Mouse (Mus musculus) liver, embryonic 14.5 days (tissue): ENCODE data around the gene Mpv17. TPM values are rescaled to one million over a fixed set of nuclear protein-coding genes. Genes with fewer than 3 reads are reported as not detected.
A peak's percentile ranks its signal among the peaks of the same experiment; 100 is the strongest.

Source experiments
- ATAC-seq: fragments of 200-750 bp; cut with Nextera tagmentation; 2 replicates; pipeline ENCODE4 v1.8.0; 2017; ENCODE audit warnings: moderate number of reproducible peaks, mild to moderate bottlenecking, moderate library complexity; ENCODE audit not compliant: insufficient read depth
- DNase-seq, 3 experiments: peaks; one replicate each; pipeline ENCODE4 v3.0.0-alpha.2; 2012 to 2013; ENCODE audit warnings: low read depth in 3 of 3, low spot score in 3 of 3
- H3K27ac ChIP-seq: fragments of 300-500 bp; sonication (generic); 2 replicates; pipeline ENCODE4 v1.5.1; 2014; ENCODE audit warnings: moderate library complexity, mild to moderate bottlenecking, control low read depth, inconsistent platforms
- H3K27me3 ChIP-seq: fragments of 300-500 bp; sonication (generic); 2 replicates; pipeline ENCODE4 v1.6.1; 2014; ENCODE audit warnings: mild to moderate bottlenecking, low read length, moderate library complexity; ENCODE audit not compliant: control insufficient read depth, insufficient read depth
- H3K36me3 ChIP-seq: fragments of 300-500 bp; sonication (generic); replicated peaks from 2 replicates; pipeline ENCODE4 v1.6.1; 2014; ENCODE audit warnings: low read depth; ENCODE audit not compliant: control insufficient read depth, insufficient read depth
- H3K4me1 ChIP-seq, 2 experiments: fragments of 200-500 bp in 1 of 2; fragments of 300-500 bp in 1 of 2; sonication (generic) in 1 of 2; replicated peaks; 2 replicates each; pipeline ENCODE4 v1.6.1; 2012 to 2014; ENCODE audit warnings: antibody characterized with exemption in 1 of 2, inconsistent platforms in 1 of 2, low read length in 1 of 2; ENCODE audit not compliant: control insufficient read depth in 2 of 2, insufficient read depth in 2 of 2
- H3K4me2 ChIP-seq: fragments of 300-500 bp; sonication (generic); 2 replicates; pipeline ENCODE4 v1.6.1; 2014; ENCODE audit warnings: low read depth, mild to moderate bottlenecking, control low read depth, moderate library complexity
- H3K4me3 ChIP-seq, 2 experiments: fragments of 200-500 bp in 1 of 2; fragments of 300-500 bp in 1 of 2; sonication (generic) in 1 of 2; 2 replicates each; pipeline ENCODE4 v1.5.1; 2012 to 2014; ENCODE audit warnings: low read depth in 2 of 2, low read length in 2 of 2, mild to moderate bottlenecking in 2 of 2, control low read depth in 1 of 2, inconsistent platforms in 1 of 2, moderate library complexity in 1 of 2; ENCODE audit not compliant: insufficient read depth in 1 of 2
- H3K9ac ChIP-seq: fragments of 300-500 bp; sonication (generic); replicated peaks from 2 replicates; pipeline ENCODE4 v1.6.1; 2014; ENCODE audit warnings: mild to moderate bottlenecking, control low read depth, moderate library complexity
- H3K9me3 ChIP-seq: fragments of 300-500 bp; sonication (generic); 2 replicates; pipeline ENCODE4 v1.6.1; 2016; ENCODE audit warnings: low read length, mixed read lengths; ENCODE audit not compliant: control insufficient read depth
- CTCF ChIP-seq: IDR thresholded peaks from 2 replicates; pipeline ENCODE4 v1.5.1; 2016; ENCODE audit warnings: antibody characterized with exemption, low read depth, control low read depth
- EP300 ChIP-seq: IDR thresholded peaks from 2 replicates; pipeline ENCODE4 v1.6.1; 2016; ENCODE audit warnings: antibody characterized with exemption, low read depth
- WGBS: fragments of 180-500 bp; shearing (Covaris S2); extraction: QIAGEN DNeasy Blood & Tissue Kit; methylation state at CpG from one replicate; pipeline ENCODE4 v1.1.7; 2014; ENCODE audit not compliant: insufficient replicate concordance; 5-methylcytosine and 5-hydroxymethylcytosine counted together
- polyA plus RNA-seq, 2 experiments: library from polyadenylated mRNA; depleted of rRNA in 1 of 2; stranded (reverse) in 1 of 2; unstranded in 1 of 2; fragments of >200 nt; fragmentation: Nextera tagmentation in 1 of 2; extraction: Ambion mirVana in 1 of 2; gene quantifications; 2 replicates each; pipeline versions ENCODE4 v1.2.1 to v1.2.3; 2012 to 2014

Mpv17 gene
- polyA plus RNA-seq, 2 experiments = 14.2 to 16.9 TPM

DNA sequence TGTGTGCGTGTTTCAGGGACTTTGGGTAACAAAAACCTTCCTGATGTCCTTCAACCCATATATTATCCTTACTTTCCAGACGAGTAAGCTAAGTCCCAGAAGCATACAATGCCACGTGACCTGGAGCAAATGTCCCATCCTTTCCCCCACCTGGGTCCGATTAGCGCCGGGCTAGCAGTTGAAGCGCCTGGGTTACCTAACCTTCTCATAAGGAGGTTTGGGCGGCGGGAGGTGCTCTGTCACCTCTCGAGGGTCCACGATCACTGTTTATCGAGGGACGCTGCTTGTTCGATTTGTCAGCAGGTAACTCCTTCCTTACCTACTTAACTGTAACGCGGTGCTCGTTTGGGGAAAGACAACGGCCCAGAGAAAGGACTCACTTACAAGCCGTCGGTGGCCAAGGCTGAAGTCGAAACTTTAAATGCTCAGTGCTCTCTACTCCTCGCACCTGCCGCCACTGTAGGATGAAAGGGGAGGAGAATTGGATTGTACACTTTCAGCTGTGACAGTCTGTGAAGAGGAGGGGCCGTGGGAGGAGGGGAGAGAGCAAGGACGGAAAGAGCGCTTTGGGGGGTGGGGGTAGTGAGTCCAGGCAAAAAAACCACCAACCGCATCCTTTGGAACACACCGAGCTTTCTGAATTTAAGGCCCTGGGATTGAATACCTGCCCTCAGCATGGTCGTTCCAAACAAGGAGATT is 59.8 kb downstream of the Mpv17 start:
- ATAC-seq = no peak
- Histone ChIP-seq H3K9ac (no peak overlapping the region), H3K27me3 (peaks cover 71% of the 10 kb centered on the region), H3K36me3 (no peaks in the 10 kb centered on the region), H3K9me3 (no peaks in the 10 kb centered on the region), H3K4me3 (no peak overlapping the region), H3K27ac (no peak overlapping the region), H3K4me2 (peak overlapping the region; percentile 47), H3K4me1 (no peaks in the 10 kb centered on the region)
- TF ChIP-seq EP300 = no peak
- TF ChIP-seq CTCF = no peak
- WGBS = 3% methylated on average over 29 of the region's 29 CpGs
- no peak for DNase-seq

DNA sequence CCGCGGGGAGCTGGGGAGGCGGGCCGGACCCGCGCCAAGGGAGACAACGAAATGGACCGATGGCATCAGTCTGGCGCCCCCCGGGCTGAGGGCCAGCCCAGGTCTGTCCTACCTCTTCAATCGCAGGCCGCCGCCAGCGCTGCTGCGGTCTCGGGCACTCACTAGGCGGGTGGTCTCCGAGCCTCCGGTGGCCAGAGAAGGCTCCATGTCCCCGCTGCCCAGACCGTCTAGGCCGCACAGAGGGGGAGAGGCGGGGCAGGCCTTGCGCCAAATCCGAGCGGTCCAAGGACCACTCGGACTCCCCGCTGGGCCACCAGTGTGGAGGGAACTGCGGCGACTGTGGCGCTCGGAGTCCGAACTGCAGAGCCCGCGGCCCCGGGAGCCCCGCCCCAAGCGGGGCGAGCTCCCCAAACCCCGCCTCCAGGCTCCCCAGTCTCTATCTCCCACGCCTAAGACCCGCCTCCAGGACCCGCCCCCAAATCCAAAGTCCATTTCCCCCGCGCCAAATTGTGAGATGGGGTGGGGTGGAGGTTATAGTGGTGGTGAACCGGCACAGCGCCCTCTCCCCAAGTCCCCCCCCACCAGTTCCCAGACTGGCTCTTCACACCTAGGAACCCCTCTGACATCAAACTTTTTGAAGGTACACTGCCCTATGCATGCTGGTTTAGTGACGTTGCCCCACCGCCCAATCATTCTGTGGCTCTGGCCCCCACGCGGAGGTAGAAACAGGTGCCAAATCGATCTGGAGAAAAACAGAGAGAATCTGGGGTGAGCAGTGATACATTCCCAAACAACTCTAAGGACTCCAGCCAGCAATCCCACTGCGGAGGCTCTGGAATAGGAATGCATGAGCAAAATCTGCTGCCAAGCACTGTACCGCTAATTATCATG is 60.7 kb downstream of the Mpv17 start:
- Histone ChIP-seq H3K27ac (no peak overlapping the region), H3K4me3 (peak overlapping the region; percentile 30 to 42), H3K9me3 (no peaks in the 10 kb centered on the region), H3K36me3 (no peaks in the 10 kb centered on the region), H3K9ac (no peak overlapping the region), H3K4me1 (no peaks in the 10 kb centered on the region), H3K4me2 (peak overlapping the region; percentile 19), H3K27me3 (peaks cover 71% of the 10 kb centered on the region)
- ATAC-seq (peak; percentile 57; the same call in 1 of the 2 replicates), DNase-seq (no peak)
- no peak for TF ChIP-seq CTCF
- no peak for TF ChIP-seq EP300
- 2% methylated on average over 50 of the region's 54 CpGs for WGBS

DNA sequence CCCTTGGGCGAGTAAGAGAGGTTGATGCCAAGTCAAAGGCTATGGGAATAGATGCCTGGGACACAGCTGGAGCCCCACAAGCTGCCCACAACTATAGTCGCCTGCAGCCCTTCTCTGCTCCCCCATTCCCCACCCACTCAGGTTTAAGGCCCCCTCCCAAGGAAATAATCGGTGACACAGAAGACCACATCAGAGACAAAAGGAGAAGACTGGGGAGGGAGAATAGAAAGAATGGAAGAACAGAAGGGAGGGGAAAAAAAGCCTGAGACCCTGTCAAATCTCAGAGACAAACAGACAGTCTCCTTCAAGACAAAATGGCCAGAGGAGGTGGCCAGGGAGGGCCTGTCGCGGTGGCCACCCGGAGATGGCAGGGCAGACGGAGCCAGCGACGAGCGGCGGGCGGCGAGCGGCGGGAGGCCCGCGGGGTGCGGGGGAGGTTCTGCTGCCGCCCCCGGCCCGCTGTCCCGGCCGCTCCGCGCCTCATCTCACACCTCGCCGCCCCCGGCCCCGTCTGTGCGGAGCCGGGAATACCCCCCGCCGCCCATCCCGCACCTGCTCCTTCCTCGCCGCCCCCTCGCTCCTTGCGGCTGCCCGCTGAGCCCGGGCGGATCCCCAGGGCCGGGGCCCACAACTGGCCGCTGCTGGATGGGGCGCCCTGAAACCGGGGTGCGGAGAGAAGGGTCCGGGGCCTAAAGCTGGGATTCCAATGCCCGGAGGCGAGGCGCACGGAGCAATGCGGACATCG is 61.6 kb downstream of the Mpv17 start:
- WGBS = 3% methylated on average over 49 of the region's 53 CpGs
- Histone ChIP-seq H3K27me3 (peaks cover 71% of the 10 kb centered on the region), H3K36me3 (no peaks in the 10 kb centered on the region), H3K4me3 (peak overlapping the region in 1 of 2 experiments; percentile 30; a peak in 2 of 4 replicates), H3K27ac (no peak overlapping the region), H3K9ac (no peak overlapping the region), H3K9me3 (no peaks in the 10 kb centered on the region), H3K4me1 (no peaks in the 10 kb centered on the region), H3K4me2 (peak overlapping the region; percentile 19)
- ATAC-seq (no peak), DNase-seq (no peak)
- TF ChIP-seq EP300 (no peak), CTCF (no peak)

Other genes starting within 250 kb of the Mpv17 start
- gene Ost4, start 246.5 kb downstream of the Mpv17 start, polyA plus RNA-seq (2012; rRNA removed) = 142 and 216 TPM in 2 replicates
- gene Ost4, start 246.5 kb downstream of the Mpv17 start, polyA plus RNA-seq (2014; fragmentation: Nextera tagmentation; extraction: Ambion mirVana) = 412 and 420 TPM in 2 replicates
- gene Emilin1, start 240.8 kb downstream of the Mpv17 start, polyA plus RNA-seq (2012; rRNA removed) = 18.4 and 22.2 TPM in 2 replicates
- gene Emilin1, start 240.8 kb downstream of the Mpv17 start, polyA plus RNA-seq (2014; fragmentation: Nextera tagmentation; extraction: Ambion mirVana) = 21.3 and 23.2 TPM in 2 replicates
- 30.3 and 31.1 TPM in 2 replicates for gene Khk, start 232.8 kb downstream of the Mpv17 start, polyA plus RNA-seq (2012; rRNA removed)
- 38.8 and 40.8 TPM in 2 replicates for gene Khk, start 232.8 kb downstream of the Mpv17 start, polyA plus RNA-seq (2014; fragmentation: Nextera tagmentation; extraction: Ambion mirVana)
- gene Cgref1, start 208.7 kb downstream of the Mpv17 start, polyA plus RNA-seq (2012; rRNA removed) = 2.9 and 4.2 TPM in 2 replicates
- gene Cgref1, start 208.7 kb downstream of the Mpv17 start, polyA plus RNA-seq (2014; fragmentation: Nextera tagmentation; extraction: Ambion mirVana) = 5.1 and 5.4 TPM in 2 replicates
- 89.2 and 95.2 TPM in 2 replicates for gene Preb, start 193.9 kb downstream of the Mpv17 start, polyA plus RNA-seq (2012; rRNA removed)
- 53.8 and 59.6 TPM in 2 replicates for gene Preb, start 193.9 kb downstream of the Mpv17 start, polyA plus RNA-seq (2014; fragmentation: Nextera tagmentation; extraction: Ambion mirVana)
- 0.01 TPM in 2 replicates for gene Tcf23, start 185.6 kb downstream of the Mpv17 start, polyA plus RNA-seq (2012; rRNA removed)
- gene Tcf23, start 185.6 kb downstream of the Mpv17 start, polyA plus RNA-seq (2014; fragmentation: Nextera tagmentation; extraction: Ambion mirVana) = 0.09 TPM in 1 of 2 replicates, not detected in the other
- 28.8 and 31.0 TPM in 2 replicates for gene Atraid, start 105.9 kb downstream of the Mpv17 start, polyA plus RNA-seq (2012; rRNA removed)
- 50.4 and 53.2 TPM in 2 replicates for gene Atraid, start 105.9 kb downstream of the Mpv17 start, polyA plus RNA-seq (2014; fragmentation: Nextera tagmentation; extraction: Ambion mirVana)
- gene Slc5a6, start 105.3 kb downstream of the Mpv17 start, polyA plus RNA-seq (2012; rRNA removed) = 4.2 and 5.2 TPM in 2 replicates
- 2.2 and 2.3 TPM in 2 replicates for gene Slc5a6, start 105.3 kb downstream of the Mpv17 start, polyA plus RNA-seq (2014; fragmentation: Nextera tagmentation; extraction: Ambion mirVana)
- 18.2 and 20.4 TPM in 2 replicates for gene Cad, start 99.5 kb downstream of the Mpv17 start, polyA plus RNA-seq (2012; rRNA removed)
- gene Cad, start 99.5 kb downstream of the Mpv17 start, polyA plus RNA-seq (2014; fragmentation: Nextera tagmentation; extraction: Ambion mirVana) = 14.0 and 15.8 TPM in 2 replicates
- gene Dnajc5g, start 48.0 kb downstream of the Mpv17 start, polyA plus RNA-seq (2012; rRNA removed) = not detected in 2 replicates
- not detected in 2 replicates for gene Dnajc5g, start 48.0 kb downstream of the Mpv17 start, polyA plus RNA-seq (2014; fragmentation: Nextera tagmentation; extraction: Ambion mirVana)
- gene Slc30a3, start 46.0 kb downstream of the Mpv17 start, polyA plus RNA-seq (2012; rRNA removed) = 0.26 and 0.40 TPM in 2 replicates
- gene Slc30a3, start 46.0 kb downstream of the Mpv17 start, polyA plus RNA-seq (2014; fragmentation: Nextera tagmentation; extraction: Ambion mirVana) = 0.14 and 0.41 TPM in 2 replicates
- gene Trim54, start 37.5 kb downstream of the Mpv17 start, polyA plus RNA-seq (2012; rRNA removed) = not detected in 2 replicates
- not detected in 2 replicates for gene Trim54, start 37.5 kb downstream of the Mpv17 start, polyA plus RNA-seq (2014; fragmentation: Nextera tagmentation; extraction: Ambion mirVana)
- not detected in 2 replicates for gene Ucn, start 15.4 kb downstream of the Mpv17 start, polyA plus RNA-seq (2012; rRNA removed)
- not detected in 2 replicates for gene Ucn, start 15.4 kb downstream of the Mpv17 start, polyA plus RNA-seq (2014; fragmentation: Nextera tagmentation; extraction: Ambion mirVana)
- gene Gm29609, start 25.7 kb upstream of the Mpv17 start, polyA plus RNA-seq (2012; rRNA removed) = 0.90 and 0.92 TPM in 2 replicates
- gene Gm29609, start 25.7 kb upstream of the Mpv17 start, polyA plus RNA-seq (2014; fragmentation: Nextera tagmentation; extraction: Ambion mirVana) = 0.66 and 0.77 TPM in 2 replicates
- 31.2 and 31.3 TPM in 2 replicates for gene Gtf3c2, start 25.9 kb upstream of the Mpv17 start, polyA plus RNA-seq (2012; rRNA removed)
- gene Gtf3c2, start 25.9 kb upstream of the Mpv17 start, polyA plus RNA-seq (2014; fragmentation: Nextera tagmentation; extraction: Ambion mirVana) = 22.8 and 25.3 TPM in 2 replicates
- gene Snx17, start 39.0 kb upstream of the Mpv17 start, polyA plus RNA-seq (2012; rRNA removed) = 20.7 and 23.7 TPM in 2 replicates
- 36.4 and 37.6 TPM in 2 replicates for gene Snx17, start 39.0 kb upstream of the Mpv17 start, polyA plus RNA-seq (2014; fragmentation: Nextera tagmentation; extraction: Ambion mirVana)
- 20.9 and 29.9 TPM in 2 replicates for gene Eif2b4, start 39.2 kb upstream of the Mpv17 start, polyA plus RNA-seq (2012; rRNA removed)
- gene Eif2b4, start 39.2 kb upstream of the Mpv17 start, polyA plus RNA-seq (2014; fragmentation: Nextera tagmentation; extraction: Ambion mirVana) = 43.6 and 46.1 TPM in 2 replicates
- gene Zfp513, start 48.1 kb upstream of the Mpv17 start, polyA plus RNA-seq (2012; rRNA removed) = 8.5 and 8.8 TPM in 2 replicates
- gene Zfp513, start 48.1 kb upstream of the Mpv17 start, polyA plus RNA-seq (2014; fragmentation: Nextera tagmentation; extraction: Ambion mirVana) = 0.80 and 1.2 TPM in 2 replicates
- gene Ppm1g, start 66.4 kb upstream of the Mpv17 start, polyA plus RNA-seq (2012; rRNA removed) = 76.0 and 115 TPM in 2 replicates
- 98.9 and 113 TPM in 2 replicates for gene Ppm1g, start 66.4 kb upstream of the Mpv17 start, polyA plus RNA-seq (2014; fragmentation: Nextera tagmentation; extraction: Ambion mirVana)
- gene Nrbp1, start 86.6 kb upstream of the Mpv17 start, polyA plus RNA-seq (2012; rRNA removed) = 27.9 and 30.8 TPM in 2 replicates
- gene Nrbp1, start 86.6 kb upstream of the Mpv17 start, polyA plus RNA-seq (2014; fragmentation: Nextera tagmentation; extraction: Ambion mirVana) = 39.4 and 43.4 TPM in 2 replicates
- 0.07 TPM in 1 of 2 replicates, not detected in the other for gene Gm9970, start 87.0 kb upstream of the Mpv17 start, polyA plus RNA-seq (2012; rRNA removed)
- 0.19 TPM in 1 of 2 replicates, not detected in the other for gene Gm9970, start 87.0 kb upstream of the Mpv17 start, polyA plus RNA-seq (2014; fragmentation: Nextera tagmentation; extraction: Ambion mirVana)
- gene Krtcap3, start 97.4 kb upstream of the Mpv17 start, polyA plus RNA-seq (2012; rRNA removed) = 5.3 and 6.8 TPM in 2 replicates
- gene Krtcap3, start 97.4 kb upstream of the Mpv17 start, polyA plus RNA-seq (2014; fragmentation: Nextera tagmentation; extraction: Ambion mirVana) = 3.5 and 3.9 TPM in 2 replicates
- 3.6 and 3.7 TPM in 2 replicates for gene Ift172, start 136.9 kb upstream of the Mpv17 start, polyA plus RNA-seq (2012; rRNA removed)
- 3.1 and 3.3 TPM in 2 replicates for gene Ift172, start 136.9 kb upstream of the Mpv17 start, polyA plus RNA-seq (2014; fragmentation: Nextera tagmentation; extraction: Ambion mirVana)
- 4.7 and 5.6 TPM in 2 replicates for gene Fndc4, start 141.8 kb upstream of the Mpv17 start, polyA plus RNA-seq (2012; rRNA removed)
- gene Fndc4, start 141.8 kb upstream of the Mpv17 start, polyA plus RNA-seq (2014; fragmentation: Nextera tagmentation; extraction: Ambion mirVana) = 3.3 and 3.7 TPM in 2 replicates
- gene Gckr, start 143.2 kb upstream of the Mpv17 start, polyA plus RNA-seq (2012; rRNA removed) = 16.3 and 16.4 TPM in 2 replicates
- 13.3 and 16.0 TPM in 2 replicates for gene Gckr, start 143.2 kb upstream of the Mpv17 start, polyA plus RNA-seq (2014; fragmentation: Nextera tagmentation; extraction: Ambion mirVana)